Mouse (Mus musculus) forebrain, postnatal 0 days (tissue): ENCODE results near the gene Hal. TPM values are rescaled to one million over a fixed set of nuclear protein-coding genes. Genes with fewer than 3 reads are reported as not detected.

Source experiments
- ATAC-seq: fragments of 200-750 bp; cut with Nextera tagmentation; 2 replicates; pipeline ENCODE4 v1.8.0; 2017; ENCODE audit warnings: mild to moderate bottlenecking, moderate library complexity
- DNase-seq: peaks from one replicate; pipeline ENCODE4 v3.0.0-alpha.2; 2015
- H3K27ac ChIP-seq: fragments of 300-500 bp; sonication (generic); 2 replicates; pipeline ENCODE4 v1.5.1; 2014; ENCODE audit warnings: low read depth, mild to moderate bottlenecking, antibody characterized with exemption, low read length, moderate library complexity, mixed read lengths
- H3K27me3 ChIP-seq: fragments of 300-500 bp; sonication (generic); 2 replicates; pipeline ENCODE4 v1.6.1; 2014; ENCODE audit warnings: mild to moderate bottlenecking, low read length, mixed read lengths; ENCODE audit not compliant: insufficient read depth
- H3K36me3 ChIP-seq: fragments of 300-500 bp; sonication (generic); 2 replicates; pipeline ENCODE4 v1.6.1; 2014; ENCODE audit warnings: mild to moderate bottlenecking, moderate library complexity; ENCODE audit not compliant: insufficient read depth
- H3K4me1 ChIP-seq: fragments of 300-500 bp; sonication (generic); 2 replicates; pipeline ENCODE4 v1.6.1; 2014; ENCODE audit warnings: antibody characterized with exemption; ENCODE audit not compliant: insufficient read depth
- H3K4me2 ChIP-seq: fragments of 300-500 bp; sonication (generic); 2 replicates; pipeline ENCODE4 v1.6.1; 2014; ENCODE audit warnings: low read depth, mild to moderate bottlenecking, moderate library complexity
- H3K4me3 ChIP-seq: fragments of 300-500 bp; sonication (generic); 2 replicates; pipeline ENCODE4 v1.5.1; 2014; ENCODE audit warnings: low read depth, low read length, mixed read lengths
- H3K9ac ChIP-seq: fragments of 300-500 bp; sonication (generic); 2 replicates; pipeline ENCODE4 v1.6.1; 2014; ENCODE audit warnings: mild to moderate bottlenecking
- H3K9me3 ChIP-seq: fragments of 300-500 bp; sonication (generic); 2 replicates; pipeline ENCODE4 v1.6.1; 2016; ENCODE audit warnings: low read length
- CTCF ChIP-seq: sonication (generic); IDR thresholded peaks from 2 replicates; pipeline ENCODE4 v1.5.1; 2016; ENCODE audit warnings: antibody characterized with exemption, control low read depth, low read depth
- WGBS: fragments of 180-500 bp; shearing (Covaris S2); extraction: QIAGEN DNeasy Blood & Tissue Kit; methylation state at CpG from one replicate; pipeline ENCODE4 v1.1.7; 2014; 5-methylcytosine and 5-hydroxymethylcytosine counted together
- polyA plus RNA-seq: library from polyadenylated mRNA; unstranded; fragments of >200 nt; fragmentation: Nextera tagmentation; extraction: Ambion mirVana; gene quantifications from 2 replicates; pipeline ENCODE4 v1.2.1, GENCODE M21; 2015
- total RNA-seq: library from RNA; depleted of rRNA; stranded (reverse); fragments of >200 nt; gene quantifications from 2 replicates; pipeline ENCODE4 v1.2.3, GENCODE M21; 2014; rRNA removed

Gene Hal
- total and polyA plus RNA-seq, 2 experiments from 2014 or later = 0.05 to 0.15 TPM

DNA sequence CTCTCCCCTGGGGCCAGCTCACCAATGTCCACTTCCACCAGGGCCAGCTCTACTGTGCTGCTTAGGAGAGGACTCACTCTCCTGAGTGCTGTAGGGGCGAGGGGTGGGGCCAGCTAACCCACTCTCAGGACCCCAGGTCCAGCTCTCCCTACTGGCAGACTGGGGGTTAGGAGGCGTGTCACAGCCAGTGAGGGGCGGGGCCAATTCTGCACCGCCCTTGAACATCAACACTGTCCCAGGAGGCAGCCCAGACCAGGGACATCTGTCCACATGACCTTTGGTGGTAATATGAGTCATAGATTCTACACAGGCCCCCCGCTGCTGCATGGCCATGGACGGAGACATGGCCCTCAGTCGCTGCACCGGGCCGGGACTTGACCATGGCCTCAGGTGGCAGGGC lies 71.2 kb downstream of the Hal start:
- ATAC-seq = no peak
- H3K4me1 ChIP-seq = no peaks in the 10 kb centered on the region
- no peaks in the 10 kb centered on the region for H3K9me3 ChIP-seq
- no peak overlapping the region for H3K9ac ChIP-seq
- no peak overlapping the region for H3K27ac ChIP-seq
- no peak for TF ChIP-seq CTCF
- H3K4me2 ChIP-seq = no peak overlapping the region
- H3K4me3 ChIP-seq = no peak overlapping the region
- H3K36me3 ChIP-seq = no peaks in the 10 kb centered on the region
- 62% methylated on average over 9 of the region's 9 CpGs for WGBS
- DNase-seq = no peak
- no peaks in the 10 kb centered on the region for H3K27me3 ChIP-seq

DNA sequence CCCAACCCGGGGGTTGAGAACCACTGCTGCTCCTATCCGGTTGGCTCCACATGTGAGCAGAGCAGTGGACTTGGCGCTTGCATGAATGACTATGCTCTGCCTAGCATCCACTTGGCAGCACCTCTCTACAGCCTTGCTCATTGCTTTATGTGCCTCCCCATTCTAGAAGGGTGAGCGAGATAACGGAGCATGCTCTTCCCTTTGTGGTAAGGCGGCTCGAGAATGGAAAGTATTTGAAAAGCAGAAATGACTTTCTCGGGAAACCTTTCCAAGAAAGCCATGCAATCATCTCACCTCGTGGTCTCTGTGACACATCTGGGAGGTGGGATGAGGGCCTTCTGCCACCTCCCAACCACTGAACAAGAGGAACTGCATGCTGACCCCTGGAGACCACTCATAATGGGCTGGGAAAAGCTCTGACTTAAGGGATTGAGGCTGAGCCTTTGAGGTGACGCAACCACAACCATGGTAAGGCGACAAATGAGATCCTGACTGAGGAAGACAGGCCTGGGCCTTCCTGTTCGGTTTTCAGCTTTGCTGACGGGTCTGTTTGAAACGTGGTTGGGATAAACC lies 76.0 kb downstream of the Hal start:
- 91% methylated on average over 14 of the region's 14 CpGs for WGBS
- TF ChIP-seq CTCF = no peak
- no peaks in the 10 kb centered on the region for H3K9me3 ChIP-seq

DNA sequence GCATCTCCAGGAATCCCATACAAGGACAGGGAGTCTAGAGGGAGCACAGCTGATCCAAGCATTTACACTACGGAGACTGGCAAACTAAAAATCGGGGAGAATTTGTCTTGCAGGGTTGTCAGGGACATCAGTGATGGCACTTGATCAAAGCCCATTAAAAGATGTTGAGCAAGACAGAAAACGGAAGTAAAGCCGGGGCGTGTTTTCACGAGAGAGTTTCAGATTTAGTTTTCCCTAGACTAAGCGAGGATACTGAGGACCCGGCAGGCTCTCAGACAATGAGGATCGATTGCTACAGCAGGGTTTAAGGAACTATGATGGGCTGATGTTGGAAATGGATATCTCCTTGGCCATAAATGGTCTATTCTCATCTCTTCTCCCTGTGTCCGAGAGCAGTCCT lies 78.5 kb downstream of the Hal start:
- H3K4me3 ChIP-seq = no peak overlapping the region
- H3K4me1 ChIP-seq = no peaks in the 10 kb centered on the region
- H3K4me2 ChIP-seq = no peak overlapping the region
- H3K27ac ChIP-seq = no peak overlapping the region
- H3K9me3 ChIP-seq = no peaks in the 10 kb centered on the region
- no peak for TF ChIP-seq CTCF
- no peaks in the 10 kb centered on the region for H3K36me3 ChIP-seq
- 92% methylated on average over 10 of the region's 10 CpGs for WGBS
- DNase-seq (no peak), ATAC-seq (no peak)
- H3K9ac ChIP-seq = no peak overlapping the region
- no peaks in the 10 kb centered on the region for H3K27me3 ChIP-seq

More for the DNA sequence above, 76.0 kb downstream of the Hal start:
- H3K27me3 ChIP-seq = no peaks in the 10 kb centered on the region
- no peak overlapping the region for H3K4me3 ChIP-seq
- H3K36me3 ChIP-seq = no peaks in the 10 kb centered on the region
- DNase-seq = no peak
- H3K27ac ChIP-seq = no peak overlapping the region
- H3K9ac ChIP-seq = no peak overlapping the region
- no peak overlapping the region for H3K4me2 ChIP-seq
- no peak for ATAC-seq
- H3K4me1 ChIP-seq = no peaks in the 10 kb centered on the region

DNA sequence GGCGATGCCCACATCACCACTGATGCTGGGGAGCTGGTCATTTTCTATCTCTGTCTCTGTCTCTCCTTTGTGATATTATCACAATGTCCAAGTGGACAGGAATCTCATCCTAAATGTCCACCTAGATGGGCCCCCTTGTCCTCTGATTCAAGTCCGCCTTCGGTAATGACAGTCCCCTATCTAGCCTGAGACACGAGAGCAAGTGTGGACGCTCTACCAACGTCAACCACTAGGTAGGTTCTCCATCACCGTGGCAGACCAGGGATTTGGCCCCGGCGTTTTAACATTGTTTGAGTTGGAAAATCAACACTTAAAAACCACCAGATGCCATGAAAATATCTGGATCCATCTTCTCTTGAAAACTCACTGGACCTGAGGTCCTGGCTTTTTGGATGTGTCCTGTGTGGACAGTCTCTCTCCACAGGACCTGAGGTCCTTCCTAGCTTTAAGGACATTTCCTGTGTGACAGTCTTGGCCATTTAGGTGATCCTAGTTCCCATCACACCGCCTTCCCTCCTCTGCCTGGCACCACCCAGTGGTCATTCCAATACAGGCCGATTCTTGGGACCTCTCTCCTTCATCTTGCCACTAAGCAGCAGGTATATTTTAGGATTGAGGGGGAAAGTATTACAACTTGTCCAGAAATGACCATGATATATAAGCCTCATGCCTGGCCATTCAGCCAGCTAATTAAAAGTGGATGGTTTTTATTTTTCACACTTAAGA lies 79.4 kb downstream of the Hal start:
- TF ChIP-seq CTCF = no peak
- no peak overlapping the region for H3K4me3 ChIP-seq
- H3K9me3 ChIP-seq = no peaks in the 10 kb centered on the region
- no peak overlapping the region for H3K4me2 ChIP-seq
- no peak overlapping the region for H3K27ac ChIP-seq
- H3K9ac ChIP-seq = no peak overlapping the region
- no peak for DNase-seq
- WGBS = 91% methylated on average over 11 of the region's 11 CpGs
- ATAC-seq = no peak
- no peaks in the 10 kb centered on the region for H3K27me3 ChIP-seq
- no peaks in the 10 kb centered on the region for H3K4me1 ChIP-seq
- no peaks in the 10 kb centered on the region for H3K36me3 ChIP-seq

DNA sequence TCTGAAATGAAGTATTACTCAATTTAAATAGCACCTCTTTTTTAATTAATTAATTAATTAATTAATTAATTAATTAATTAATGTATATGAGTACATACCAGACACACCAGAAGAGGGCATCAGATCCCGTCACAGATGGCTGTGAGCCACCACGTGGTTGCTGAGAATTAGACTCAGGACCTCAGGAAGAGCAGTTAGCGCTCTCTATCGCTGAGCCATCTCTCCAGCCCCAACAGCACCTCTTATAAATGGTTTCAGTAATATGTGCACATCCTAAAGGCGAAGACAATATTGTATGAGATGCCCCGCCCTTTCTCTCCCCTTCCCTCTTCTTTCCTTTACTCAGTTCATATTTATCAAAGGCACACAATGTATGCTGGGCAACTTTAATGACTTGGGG lies 80.1 kb downstream of the Hal start:
- Histone ChIP-seq H3K9ac (no peak overlapping the region), H3K9me3 (no peaks in the 10 kb centered on the region), H3K27ac (no peak overlapping the region), H3K4me2 (no peak overlapping the region), H3K27me3 (no peaks in the 10 kb centered on the region), H3K36me3 (no peaks in the 10 kb centered on the region), H3K4me1 (no peaks in the 10 kb centered on the region), H3K4me3 (no peak overlapping the region)
- WGBS = 82% methylated on average over 6 of the region's 6 CpGs
- DNase-seq (no peak), ATAC-seq (no peak)
- no peak for TF ChIP-seq CTCF

Other genes starting within 250 kb of the Hal start
- 5.1 and 8.8 TPM in 2 replicates for gene Elk3, start 177.6 kb upstream of the Hal start, total RNA-seq
- gene Elk3, start 177.6 kb upstream of the Hal start, polyA plus RNA-seq = 4.9 and 6.2 TPM in 2 replicates
- 55.7 and 67.6 TPM in 2 replicates for gene Lta4h, start 35.4 kb upstream of the Hal start, total RNA-seq
- gene Lta4h, start 35.4 kb upstream of the Hal start, polyA plus RNA-seq = 72.6 and 88.0 TPM in 2 replicates
- gene Amdhd1, start 51.3 kb downstream of the Hal start, total RNA-seq = 0.14 and 0.85 TPM in 2 replicates
- gene Amdhd1, start 51.3 kb downstream of the Hal start, polyA plus RNA-seq = 0.48 and 0.64 TPM in 2 replicates
- gene Ccdc38, start 51.9 kb downstream of the Hal start, total RNA-seq = not detected in 2 replicates
- 0.39 and 0.41 TPM in 2 replicates for gene Ccdc38, start 51.9 kb downstream of the Hal start, polyA plus RNA-seq
- gene Snrpf, start 100.9 kb downstream of the Hal start, total RNA-seq = 48.4 and 50.2 TPM in 2 replicates
- gene Snrpf, start 100.9 kb downstream of the Hal start, polyA plus RNA-seq = 68.5 and 85.3 TPM in 2 replicates
- gene Ntn4, start 151.9 kb downstream of the Hal start, total RNA-seq = 4.3 and 6.1 TPM in 2 replicates
- gene Ntn4, start 151.9 kb downstream of the Hal start, polyA plus RNA-seq = 0.40 and 1.2 TPM in 2 replicates